Mouse (Mus musculus): ENCODE data around the gene Tspan33.
"Not testable (repeated sequence)": the region's sequence is repeated elsewhere in the genome, so short reads cannot be mapped to it uniquely, and the experiment has no call there.

Gene Tspan33

DNA sequence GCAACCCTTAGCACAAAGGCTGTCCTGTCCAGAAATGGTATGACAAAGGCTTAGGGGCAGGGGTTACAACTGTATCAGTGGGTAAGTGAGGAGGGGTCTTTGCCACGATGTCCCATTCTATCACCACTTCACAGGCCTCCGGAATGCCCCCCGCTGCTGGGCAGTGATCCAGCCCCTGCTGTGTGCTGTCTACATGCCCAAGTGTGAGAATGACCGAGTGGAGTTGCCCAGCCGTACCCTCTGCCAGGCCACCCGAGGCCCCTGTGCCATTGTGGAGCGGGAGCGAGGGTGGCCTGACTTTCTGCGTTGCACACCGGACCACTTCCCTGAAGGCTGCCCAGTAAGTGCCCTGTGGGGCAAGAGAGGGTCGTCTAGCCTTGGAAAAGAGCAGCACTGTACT is 59.3 kb downstream of the Tspan33 start:
- no peak for DNase-seq (ENCODE audit: low spot score in 2 of 2)

DNA sequence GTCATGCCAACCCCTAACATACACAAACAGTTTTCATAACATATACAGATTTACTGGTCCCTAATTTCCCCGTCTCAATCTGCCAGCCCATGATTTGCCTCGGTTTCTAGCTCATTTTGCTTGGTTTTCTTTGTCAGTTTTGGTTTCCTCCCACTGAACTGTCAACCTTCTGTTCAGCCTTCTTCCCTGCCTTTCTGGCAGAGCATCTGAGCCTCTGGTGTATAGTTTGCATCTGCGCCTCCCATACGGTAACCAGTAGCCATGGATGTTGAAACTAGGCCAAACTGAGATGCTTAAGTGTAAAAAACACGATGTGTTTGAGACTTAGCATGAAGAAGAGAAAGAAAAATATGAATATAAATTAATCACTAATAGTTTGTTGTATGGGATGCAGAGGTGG is 62.0 kb downstream of the Tspan33 start:
- DNase-seq (ENCODE audit: low spot score in 2 of 2): no peak

DNA sequence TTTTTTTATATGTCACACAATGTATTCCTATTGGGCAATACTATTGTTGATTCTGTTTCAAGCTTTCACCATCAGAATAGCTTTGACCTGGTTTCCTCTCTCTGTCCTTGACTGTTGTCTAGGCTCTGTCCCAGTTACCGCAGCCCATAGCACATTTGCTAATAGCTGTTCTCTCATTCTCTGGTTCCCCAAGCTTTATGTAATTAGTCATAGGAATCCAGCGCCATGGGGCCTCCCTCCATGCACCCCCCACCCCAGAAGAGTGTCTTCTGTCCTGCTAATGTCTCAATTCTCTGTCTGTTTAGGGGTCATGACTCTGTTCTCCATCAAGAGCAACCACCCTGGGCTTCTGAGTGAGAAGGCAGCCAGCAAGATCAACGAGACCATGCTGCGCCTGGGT is 62.5 kb downstream of the Tspan33 start:
- DNase-seq (ENCODE audit: low spot score in 2 of 2): no peak

DNA sequence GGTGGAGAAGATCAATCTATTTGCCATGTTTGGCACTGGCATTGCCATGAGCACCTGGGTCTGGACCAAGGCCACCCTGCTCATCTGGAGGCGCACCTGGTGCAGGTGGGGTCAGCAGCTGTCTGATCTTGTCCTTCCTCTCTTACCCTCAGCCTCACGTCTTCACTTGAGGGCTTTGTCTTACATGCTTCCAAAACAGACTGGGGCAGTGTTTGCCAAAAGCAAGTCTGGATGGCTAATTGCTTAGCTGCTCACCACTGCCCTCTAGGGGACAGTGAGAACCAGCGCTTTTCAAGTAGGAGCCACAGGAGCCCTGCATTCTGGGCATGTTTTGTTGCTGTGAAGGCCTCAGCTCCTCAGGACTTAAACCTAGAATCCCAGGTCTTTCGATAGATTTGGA is 64.4 kb downstream of the Tspan33 start:
- DNase-seq (ENCODE audit: low spot score in 2 of 2): peak; percentile 51 to 66

DNA sequence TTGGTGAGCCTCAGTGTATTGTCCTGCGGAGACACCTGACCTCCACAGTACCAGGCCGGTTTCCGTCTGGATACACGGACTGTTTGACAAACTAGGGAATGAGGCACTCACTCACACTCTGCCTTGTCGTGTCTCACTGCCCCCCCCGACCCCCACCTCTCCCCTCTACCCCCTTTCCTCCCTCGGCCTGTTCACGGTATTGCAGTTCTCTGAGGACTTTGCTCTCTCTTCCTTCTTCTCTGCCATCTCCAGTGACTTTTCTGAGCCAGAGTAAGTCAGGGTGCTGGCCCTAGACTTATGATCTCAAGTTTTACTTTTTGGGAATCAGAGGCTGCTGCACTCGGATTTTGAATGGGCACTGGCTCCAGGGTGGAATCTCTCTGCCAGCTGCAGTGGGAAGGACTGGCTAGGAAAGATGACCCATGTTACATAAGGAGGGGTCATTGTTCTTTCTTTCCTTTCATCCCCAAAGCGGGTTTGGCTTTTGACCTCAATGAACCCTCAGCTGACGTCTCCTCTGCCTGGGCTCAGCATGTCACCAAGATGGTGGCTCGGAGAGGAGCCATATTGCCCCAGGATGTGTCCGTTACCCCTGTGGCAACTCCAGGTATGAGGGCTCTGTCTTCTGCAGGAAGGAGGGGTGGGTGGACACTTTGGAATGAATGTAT is 65.1 kb downstream of the Tspan33 start:
- DNase-seq (ENCODE audit: low spot score in 2 of 2): no peak

DNA sequence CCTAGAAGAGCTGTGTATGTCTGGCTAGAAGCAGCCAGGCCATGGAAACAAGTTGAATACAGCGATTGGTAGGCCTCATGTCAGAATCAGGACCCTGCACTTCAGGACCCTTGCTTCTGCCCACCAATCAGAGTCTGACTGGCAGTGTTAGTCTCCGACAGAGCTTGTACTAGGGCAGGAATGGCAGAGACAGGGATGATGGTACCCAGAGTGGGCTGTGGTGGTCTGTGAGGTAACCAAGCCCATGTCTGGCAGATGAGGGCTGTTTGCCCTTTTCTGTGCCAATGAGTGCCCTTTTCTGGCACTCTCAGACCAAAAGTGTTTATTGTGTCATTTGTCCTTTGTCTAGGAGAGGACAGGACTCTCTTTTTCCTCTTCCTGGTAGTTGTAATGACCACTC is 66.4 kb downstream of the Tspan33 start:
- not testable (repeated sequence) for DNase-seq (ENCODE audit: low spot score in 2 of 2)

DNA sequence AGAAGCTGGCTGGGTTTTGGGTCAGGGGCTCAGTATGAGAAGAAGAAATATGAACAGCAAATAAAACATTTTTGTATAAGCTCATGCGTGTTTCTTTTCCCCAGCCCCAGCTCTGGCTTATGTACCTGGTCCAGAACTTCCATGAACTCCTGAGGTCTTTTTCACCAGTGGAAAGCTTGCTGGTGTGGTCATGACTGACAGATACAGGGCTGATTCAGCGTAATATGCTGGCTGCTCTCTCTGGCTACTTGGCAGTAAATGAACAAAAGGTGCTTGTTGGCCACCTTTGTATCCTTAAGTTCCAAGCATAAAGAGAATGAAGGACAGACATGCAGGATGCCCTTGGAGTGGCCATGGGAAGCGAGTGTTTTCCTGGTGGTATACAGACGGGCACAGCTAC is 67.3 kb downstream of the Tspan33 start:
- DNase-seq (ENCODE audit: low spot score in 2 of 2): no peak

DNA sequence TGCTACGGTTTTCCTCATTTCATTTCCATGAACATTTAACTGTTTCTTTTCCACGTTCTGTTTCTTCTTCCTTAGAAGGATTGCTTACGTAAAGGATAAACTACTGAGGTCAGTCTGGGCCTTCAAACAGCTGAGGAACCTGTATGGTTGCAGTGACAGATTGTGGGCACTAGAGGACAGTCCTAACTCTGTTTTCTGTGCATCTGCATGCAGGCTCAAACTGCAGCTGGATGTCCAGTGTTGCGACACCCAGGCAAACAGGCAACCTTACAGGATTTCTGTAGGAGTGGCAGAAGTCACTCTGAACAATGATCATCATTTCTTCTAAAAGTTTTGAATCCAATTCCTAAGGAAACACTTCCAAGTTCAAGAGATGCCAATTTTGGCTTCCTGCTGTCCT is 68.5 kb downstream of the Tspan33 start:
- DNase-seq (ENCODE audit: low spot score in 2 of 2): no peak

DNA sequence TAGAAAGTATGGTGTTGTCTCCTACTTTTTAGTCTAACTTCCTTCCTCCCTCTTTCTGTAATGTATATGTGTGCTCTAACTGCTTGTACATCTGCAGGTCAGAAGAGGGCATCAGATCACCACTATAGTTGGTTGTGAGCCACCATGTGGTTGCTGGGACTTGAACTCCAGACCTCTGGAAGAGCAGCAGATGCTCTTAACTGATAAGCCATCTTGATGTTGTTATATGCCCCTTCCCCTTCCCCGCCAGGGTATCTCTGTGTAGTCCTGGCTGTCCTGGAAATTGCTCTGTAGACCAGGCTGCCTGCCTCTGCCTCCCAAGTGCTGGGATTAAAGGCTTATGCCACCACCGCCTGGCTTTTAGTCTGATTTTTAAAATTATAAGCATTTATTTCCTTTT is 72.9 kb downstream of the Tspan33 start:
- DNase-seq (ENCODE audit: low spot score in 2 of 2): no peak
